Mouse (Mus musculus): ENCODE measurements around the gene Trim67.

- TF ChIP-seq CTCF (IDR thresholded peaks at IDR 0.05; ENCODE audit: borderline replicate concordance, control insufficient read depth, extremely low read depth, insufficient read depth, low read length, poor library complexity) (no peak), POLR2A (IDR thresholded peaks at IDR 0.05; ENCODE audit: control insufficient read depth, extremely low read depth, insufficient read depth, low read length, poor library complexity) (no peak)
Measured at GRCm38 (mm10) chr8:124840900-124841299, 48.0 kb downstream of the Trim67 start.

Data from thymus, adult 2 months (tissue).